Mouse (Mus musculus): ENCODE data around the gene Ctsll3.

Ctsll3 gene

DNA sequence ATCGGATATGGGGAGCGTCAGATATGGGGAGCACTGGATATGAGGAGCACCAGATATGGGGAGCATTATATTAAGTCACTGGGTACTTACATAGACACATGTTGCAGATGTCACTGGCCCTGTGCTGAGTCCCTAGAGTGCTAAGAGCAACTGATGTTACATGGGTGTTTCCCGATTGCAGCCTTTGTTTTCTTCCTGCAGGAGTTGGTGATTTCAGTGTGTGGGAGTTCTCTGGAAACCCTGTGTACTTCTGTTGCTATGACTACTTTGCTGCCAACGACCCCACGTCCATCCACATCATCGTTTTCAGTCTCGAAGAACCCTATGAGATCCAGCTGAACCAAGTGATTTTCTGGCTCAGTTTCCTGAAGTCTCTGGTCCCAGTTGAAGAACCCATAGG, 51.7 kb downstream of the Ctsll3 start:
- in situ Hi-C loops (cut with MboI, MseI) = loop anchor here in 1 of 2 experiments (25.0 kb wide), 1 partner anchor 889 kb away; no protein-coding TSS in a partner anchor

- in situ Hi-C loops (cut with MboI, MseI) = loop anchor here in 1 of 2 experiments (5.0 kb wide), 3 partner anchors 59 to 271 kb away; no protein-coding TSS in a partner anchor
Observed at GRCm38 (mm10) chr13:60748556-60748955, 54.1 kb downstream of the Ctsll3 start.
